Mouse (Mus musculus) left cerebral cortex, adult 11 months (tissue): ENCODE data around the gene Actb.

Experiments used
- DNase-seq: peaks from one replicate; pipeline ENCODE4 v3.0.0; 2022; ENCODE audit warnings: low spot score

Gene Actb

GRCm38 (mm10) chr5:142922251-142922650 lies 15.7 kb upstream of the Actb start:
- DNase-seq, result no peak

GRCm38 (mm10) chr5:142921074-142921459 lies 14.5 kb upstream of the Actb start:
- no peak for DNase-seq

DNA sequence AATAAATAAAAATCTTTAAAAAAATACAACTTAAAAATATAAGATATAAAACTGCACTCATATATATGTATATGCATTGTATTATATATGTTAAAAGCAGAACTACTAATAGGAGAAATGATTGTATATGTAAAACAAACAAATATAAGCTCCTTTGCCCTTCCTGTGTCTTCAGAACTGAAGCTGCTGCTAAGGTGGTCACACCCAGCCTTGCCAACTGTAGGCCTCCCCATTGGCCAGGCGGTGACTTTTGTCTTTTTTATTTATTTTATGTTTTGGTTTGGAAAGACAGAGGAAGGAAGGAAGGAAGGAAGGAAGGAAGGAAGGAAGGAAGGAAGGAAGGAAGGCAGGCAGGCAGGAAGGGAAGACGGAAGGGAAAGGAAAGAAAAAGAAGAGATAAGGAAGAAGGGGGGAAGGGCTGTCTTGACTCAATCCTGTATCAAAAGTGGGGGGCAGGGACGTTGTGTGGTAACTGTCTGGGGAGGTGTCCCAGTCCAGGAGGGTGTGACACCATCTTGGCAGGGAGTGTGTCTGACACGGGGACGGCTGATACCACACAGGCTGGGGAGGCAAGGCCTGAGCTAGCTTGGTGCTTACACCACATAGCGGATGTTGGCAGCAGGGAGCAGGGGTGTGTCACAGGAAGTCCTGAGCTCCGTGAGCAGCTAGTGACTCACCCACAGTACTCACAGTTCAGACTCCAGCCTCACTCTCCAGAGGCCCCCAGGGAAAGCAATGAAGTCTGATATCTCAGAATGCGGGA lies 13.9 kb upstream of the Actb start:
- DNase-seq, result no peak

DNA sequence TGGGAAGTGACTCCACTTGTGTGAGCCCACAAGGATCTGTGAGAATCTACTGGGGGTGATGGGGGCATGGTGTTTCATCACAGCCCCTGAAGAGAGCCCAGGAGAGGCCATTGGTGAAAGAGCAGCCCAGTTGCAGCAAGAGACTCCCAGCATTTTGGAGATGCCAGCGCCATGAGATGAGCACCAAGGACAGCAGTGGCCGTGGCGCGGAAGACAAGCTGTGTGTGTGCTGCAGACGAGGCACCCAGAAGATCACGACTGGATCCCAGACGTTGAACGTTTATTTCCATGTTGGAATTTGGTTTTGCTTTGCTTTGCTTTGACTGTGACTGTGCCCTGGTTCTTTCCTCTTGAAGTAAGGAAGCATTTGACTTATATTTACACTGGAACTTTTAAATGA lies 10.8 kb upstream of the Actb start:
- no peak for DNase-seq

- no peak for DNase-seq
These were observed 10.0 kb upstream of the Actb start for GRCm38 (mm10) chr5:142916593-142916992.

DNA sequence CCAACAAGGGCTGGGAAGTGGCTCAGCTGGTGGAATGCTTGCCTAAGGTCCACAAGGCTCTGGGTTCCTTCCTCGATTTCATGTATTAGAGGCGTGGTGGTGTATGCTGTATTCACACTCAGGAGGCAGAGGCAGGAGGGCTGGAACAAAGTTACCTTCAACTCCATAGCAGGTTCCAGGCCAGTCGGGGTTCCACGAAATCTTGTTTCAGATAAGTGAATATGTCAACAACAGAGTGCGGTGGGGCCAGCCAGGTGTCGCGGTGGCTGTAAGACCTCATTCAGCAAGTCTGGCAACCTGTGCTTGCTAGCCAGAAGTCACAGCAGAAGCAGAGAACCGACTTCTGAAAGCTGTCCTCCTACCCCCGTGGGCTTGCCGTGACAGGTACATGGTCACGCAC lies 8.7 kb upstream of the Actb start:
- DNase-seq, result no peak

GRCm38 (mm10) chr5:142912739-142913138 lies 6.2 kb upstream of the Actb start:
- DNase-seq, result no peak

- no peak for DNase-seq
These were observed 5.8 kb upstream of the Actb start for GRCm38 (mm10) chr5:142912320-142912719.

- DNase-seq, result no peak
These were observed 5.1 kb upstream of the Actb start for GRCm38 (mm10) chr5:142911629-142912028.

DNA sequence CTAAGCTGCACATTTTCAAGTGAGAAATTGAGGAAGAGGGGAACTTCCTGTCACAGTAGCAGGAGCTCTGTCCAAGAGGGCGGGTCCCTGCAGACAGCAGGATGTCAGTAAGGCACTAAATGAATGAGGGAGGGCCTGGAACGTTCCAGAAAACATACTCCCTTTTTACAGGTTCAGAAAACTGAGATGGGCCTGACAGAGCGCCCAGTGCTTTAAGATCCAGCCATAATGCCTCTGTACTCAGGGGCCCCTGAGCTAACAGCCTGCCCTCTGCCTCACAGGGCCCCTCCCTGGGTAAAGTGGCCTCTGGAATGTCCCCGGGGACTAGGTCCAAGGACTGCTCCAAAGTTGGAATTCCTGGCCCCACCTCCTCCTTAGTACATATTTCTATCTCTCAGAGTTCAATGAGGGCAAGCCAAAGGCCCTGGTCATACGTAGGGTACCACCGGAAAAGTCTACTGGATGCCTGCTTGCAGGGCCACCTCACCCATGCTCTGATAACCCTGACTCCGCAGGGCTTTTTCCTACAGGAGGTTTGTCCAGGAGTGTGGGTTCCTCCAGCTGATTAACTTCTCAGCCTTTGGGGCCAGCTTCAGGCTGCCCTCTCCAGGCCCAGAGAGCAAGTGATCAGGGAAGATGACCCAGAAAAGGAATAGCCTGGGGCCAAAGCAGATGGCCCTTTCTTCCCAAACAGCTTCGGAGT lies 3.2 kb upstream of the Actb start:
- no peak for DNase-seq

- DNase-seq, result no peak
These were observed 2.5 kb upstream of the Actb start for GRCm38 (mm10) chr5:142908941-142909575.

GRCm38 (mm10) chr5:142907803-142908559 lies 1.4 kb upstream of the Actb start:
- DNase-seq, result no peak

GRCm38 (mm10) chr5:142907048-142907802 lies 671 bp upstream of the Actb start:
- no peak for DNase-seq

GRCm38 (mm10) chr5:142905725-142906531 lies 626 bp downstream of the Actb start:
- peak; percentile 97 for DNase-seq

DNA sequence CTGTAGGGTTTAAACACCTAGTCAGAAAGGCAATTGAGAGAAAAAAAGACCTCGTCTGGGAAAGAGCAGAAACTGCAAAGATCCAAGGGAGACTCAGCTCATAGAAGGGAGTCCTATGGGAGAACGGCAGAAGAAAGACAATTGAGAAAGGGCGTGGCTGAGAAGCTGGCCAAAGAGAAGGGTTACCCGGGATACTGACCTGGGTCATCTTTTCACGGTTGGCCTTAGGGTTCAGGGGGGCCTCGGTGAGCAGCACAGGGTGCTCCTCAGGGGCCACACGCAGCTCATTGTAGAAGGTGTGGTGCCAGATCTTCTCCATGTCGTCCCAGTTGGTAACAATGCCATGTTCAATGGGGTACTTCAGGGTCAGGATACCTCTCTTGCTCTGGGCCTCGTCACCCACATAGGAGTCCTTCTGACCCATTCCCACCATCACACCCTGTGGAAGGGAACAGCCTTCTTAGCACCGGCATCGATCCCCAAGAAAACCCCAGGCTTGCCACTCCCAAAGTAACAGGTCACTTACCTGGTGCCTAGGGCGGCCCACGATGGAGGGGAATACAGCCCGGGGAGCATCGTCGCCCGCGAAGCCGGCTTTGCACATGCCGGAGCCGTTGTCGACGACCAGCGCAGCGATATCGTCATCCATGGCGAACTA lies 1.4 kb downstream of the Actb start:
- DNase-seq, result no peak

DNA sequence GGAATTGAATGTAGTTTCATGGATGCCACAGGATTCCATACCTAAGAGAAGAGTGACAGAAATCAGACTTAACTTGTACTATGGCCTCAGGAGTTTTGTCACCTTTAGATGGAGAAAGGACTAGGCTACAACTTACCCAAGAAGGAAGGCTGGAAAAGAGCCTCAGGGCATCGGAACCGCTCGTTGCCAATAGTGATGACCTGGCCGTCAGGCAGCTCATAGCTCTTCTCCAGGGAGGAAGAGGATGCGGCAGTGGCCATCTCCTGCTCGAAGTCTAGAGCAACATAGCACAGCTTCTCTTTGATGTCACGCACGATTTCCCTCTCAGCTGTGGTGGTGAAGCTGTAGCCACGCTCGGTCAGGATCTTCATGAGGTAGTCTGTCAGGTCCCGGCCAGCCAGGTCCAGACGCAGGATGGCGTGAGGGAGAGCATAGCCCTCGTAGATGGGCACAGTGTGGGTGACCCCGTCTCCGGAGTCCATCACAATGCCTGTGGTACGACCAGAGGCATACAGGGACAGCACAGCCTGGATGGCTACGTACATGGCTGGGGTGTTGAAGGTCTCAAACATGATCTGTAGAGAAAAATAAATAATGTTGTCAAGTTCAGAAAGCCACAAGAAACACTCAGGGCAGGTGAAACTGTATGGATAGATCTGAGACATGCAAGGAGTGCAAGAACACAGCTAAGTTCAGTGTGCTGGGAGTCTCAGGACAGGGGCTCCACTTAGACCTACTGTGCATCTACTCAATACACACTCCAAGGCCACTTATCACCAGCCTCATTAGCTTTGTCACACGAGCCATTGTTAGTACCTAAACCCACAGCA lies 2.1 kb downstream of the Actb start:
- DNase-seq, result no peak

DNA sequence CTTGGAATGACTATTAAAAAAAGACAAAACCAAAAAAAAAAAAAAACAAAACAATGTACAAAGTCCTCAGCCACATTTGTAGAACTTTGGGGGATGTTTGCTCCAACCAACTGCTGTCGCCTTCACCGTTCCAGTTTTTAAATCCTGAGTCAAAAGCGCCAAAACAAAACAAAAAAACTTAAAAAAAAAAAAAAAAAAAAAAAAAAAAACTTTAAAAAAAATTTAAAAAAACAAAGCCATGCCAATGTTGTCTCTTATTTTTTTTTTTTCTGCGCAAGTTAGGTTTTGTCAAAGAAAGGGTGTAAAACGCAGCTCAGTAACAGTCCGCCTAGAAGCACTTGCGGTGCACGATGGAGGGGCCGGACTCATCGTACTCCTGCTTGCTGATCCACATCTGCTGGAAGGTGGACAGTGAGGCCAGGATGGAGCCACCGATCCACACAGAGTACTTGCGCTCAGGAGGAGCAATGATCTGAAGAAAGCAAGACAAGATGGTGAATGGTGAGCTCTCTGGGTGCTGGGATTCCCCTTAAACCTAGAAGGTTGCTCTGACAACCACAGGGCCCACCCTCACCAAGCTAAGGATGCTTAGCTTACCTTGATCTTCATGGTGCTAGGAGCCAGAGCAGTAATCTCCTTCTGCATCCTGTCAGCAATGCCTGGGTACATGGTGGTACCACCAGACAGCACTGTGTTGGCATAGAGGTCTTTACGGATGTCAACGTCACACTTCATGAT lies 2.9 kb downstream of the Actb start:
- DNase-seq, result no peak

DNA sequence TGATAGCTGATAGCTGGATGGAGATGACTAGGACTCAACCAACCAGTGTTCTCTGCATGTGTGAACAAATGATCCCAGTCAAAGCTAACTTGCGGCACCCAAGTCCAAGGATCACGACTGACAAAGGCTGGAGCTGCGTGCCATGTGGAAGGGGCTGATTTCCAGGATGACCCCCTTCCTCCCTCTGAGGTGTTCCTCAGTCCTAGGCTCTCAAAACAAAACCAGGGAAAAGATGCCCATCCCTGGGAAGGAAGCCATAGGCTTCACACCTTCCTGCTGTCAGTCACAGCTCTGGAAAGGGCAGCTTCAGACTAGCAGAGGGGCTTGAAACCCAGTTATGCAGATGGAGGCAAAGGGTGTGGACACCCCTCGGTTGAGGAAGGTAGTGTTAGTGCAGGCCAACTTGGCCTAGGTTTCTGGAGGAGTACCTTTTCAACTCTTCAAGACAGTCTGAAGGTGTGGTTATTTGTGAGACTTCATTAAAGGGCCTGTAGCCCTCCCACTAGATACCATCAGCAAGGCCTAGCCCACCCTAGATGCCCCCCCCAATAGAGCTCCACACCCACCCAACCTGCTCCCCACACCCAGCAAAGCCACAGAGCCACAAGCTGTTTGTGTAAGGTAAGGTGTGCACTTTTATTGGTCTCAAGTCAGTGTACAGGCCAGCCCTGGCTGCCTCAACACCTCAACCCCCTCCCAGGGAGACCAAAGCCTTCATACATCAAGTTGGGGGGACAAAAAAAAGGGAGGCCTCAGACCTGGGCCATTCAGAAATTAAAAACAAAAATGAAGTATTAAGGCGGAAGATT lies 3.8 kb downstream of the Actb start:
- DNase-seq, result no peak
